Mouse (Mus musculus) kidney, postnatal 36 days (tissue): ENCODE measurements around the gene Slc25a11.

Experiments
- DNase-seq, 2 experiments: peaks; one replicate each; pipeline ENCODE4 v3.0.0; 2021 to 2022; ENCODE audit warnings: mixed read lengths in 2 of 2

Slc25a11 gene

DNA sequence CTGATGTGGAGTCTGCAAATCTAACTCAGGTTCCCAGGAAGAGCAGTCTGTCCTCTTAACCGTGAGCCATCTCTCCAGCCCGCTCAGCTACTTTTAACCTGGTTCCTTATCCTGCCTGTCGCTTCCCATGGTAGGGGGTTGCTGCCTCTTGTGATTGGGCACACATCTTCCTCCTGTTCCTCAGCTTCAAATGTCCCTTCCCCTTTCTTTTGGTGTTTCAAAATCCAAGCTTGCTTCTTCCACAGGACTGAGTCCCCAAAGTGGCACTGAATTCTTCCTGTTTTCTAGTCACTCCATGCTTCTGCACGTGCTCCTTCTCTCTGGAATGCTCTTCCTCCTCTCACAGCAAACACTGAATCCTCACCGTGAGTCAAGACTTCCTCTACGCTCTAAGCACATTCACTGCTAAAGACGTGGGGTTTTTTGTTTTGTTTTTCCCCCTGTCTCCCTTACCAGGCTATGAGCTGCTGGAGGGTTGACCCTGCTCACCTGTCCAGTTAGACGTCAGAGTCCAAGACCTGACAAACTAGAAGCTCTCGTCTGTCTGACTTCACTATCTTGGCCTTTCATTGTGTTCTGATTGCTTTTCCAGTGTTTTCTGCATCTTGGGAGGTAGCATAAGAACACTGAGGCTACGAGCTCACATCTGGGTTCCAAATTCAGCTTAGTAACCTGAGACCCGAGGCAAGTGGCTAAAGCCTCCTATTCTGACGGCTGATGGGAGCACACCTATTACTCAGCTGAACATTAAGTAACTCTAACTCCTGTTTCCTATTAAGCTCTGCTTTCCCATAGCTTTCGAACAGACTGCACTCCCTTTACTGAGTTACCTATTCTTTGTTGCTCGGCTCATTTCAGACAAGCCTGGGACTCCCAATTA is 20.2 kb upstream of the Slc25a11 start:
- no peak for DNase-seq

DNA sequence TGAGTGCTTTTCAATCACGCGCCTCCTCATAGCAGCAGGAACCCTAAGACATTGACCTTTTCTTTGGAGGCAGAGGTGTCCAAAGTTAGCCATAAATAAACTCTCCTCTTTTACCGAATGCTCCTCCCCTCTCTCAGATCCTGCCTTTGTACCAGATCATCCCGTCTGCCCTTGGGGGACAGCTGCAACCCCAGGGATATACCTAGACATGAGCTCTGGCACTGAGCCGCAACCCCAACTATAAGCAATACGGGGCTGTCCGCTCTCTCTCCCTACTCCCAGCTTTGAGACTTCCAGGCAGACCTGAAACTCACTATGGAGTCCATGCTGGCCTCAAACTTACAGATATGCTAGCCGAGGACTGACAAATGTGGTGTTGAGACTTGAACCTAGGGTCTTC is 19.4 kb upstream of the Slc25a11 start:
- DNase-seq, result no peak

DNA sequence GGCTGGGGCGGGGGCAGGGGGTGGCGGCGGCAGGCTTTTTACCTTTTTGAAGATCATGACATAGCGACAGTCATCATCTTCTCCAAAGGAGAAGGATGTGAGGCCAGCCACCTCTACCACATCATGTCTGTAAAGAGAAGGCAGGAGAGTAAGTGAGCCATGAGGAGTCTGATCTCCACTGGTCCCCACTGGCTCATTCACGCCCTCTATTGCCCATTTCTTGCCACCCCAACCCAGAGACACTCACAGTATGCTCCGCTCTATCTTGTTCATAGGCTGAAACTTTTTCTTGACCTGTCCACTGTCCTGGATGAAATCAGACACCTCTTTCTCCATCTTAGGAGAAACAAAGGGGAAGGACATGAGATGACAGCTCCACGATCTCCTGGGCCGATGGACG is 17.5 kb upstream of the Slc25a11 start:
- DNase-seq, result no peak

DNA sequence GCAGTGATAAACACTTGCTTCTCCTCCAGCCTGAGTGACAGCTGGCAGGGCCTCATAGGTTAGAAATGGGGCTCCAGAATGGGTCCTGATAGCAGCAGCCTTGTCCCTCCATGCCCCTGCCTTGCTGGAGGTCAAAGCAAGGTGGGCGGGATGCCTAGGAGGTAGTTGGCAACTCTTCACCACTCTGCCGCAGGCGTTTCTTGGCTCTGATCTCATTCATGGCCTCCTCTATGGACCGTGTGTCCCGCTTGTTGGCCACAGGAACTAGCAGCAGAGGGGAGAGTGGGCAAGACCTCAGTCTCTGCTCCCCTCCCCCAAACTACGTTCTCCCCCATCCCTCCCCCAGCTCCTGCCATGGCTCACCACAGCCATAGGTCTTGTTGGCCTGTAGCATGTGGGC is 16.7 kb upstream of the Slc25a11 start:
- DNase-seq, result no peak

DNA sequence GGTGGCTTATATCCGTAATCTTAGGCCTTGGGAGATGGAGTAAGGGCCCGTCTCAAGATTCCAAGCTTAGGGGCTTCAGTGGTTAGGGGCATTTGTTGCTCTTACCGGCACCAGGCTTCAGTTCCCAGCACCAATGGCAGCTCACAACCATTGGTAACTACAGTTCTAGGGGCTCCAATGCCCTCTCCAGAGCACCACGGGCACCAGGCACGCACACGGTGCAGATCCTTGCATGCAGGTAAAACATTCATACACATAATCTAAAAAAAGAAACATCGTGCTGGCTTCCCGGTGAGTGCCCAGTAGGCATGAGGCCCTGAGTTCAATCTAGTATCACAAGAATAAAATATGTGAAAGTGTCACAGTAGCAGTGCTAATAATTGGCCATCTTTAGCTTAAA is 15.8 kb upstream of the Slc25a11 start:
- DNase-seq, result no peak

DNA sequence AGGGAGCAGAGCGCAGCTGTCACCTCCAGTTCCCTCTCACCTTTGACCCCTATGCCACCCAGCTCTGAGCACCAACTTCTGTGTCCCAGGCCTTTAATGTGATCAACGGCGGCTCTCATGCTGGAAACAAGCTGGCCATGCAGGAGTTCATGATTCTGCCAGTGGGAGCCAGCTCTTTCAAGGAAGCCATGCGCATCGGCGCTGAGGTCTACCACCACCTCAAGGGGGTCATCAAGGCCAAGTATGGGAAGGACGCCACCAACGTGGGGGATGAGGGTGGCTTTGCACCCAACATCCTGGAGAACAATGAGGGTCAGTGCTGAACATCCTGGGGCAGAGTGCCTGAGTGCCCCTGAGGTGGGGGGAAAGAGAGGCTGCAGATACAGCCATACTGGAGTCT is 13.3 kb upstream of the Slc25a11 start:
- no peak for DNase-seq

DNA sequence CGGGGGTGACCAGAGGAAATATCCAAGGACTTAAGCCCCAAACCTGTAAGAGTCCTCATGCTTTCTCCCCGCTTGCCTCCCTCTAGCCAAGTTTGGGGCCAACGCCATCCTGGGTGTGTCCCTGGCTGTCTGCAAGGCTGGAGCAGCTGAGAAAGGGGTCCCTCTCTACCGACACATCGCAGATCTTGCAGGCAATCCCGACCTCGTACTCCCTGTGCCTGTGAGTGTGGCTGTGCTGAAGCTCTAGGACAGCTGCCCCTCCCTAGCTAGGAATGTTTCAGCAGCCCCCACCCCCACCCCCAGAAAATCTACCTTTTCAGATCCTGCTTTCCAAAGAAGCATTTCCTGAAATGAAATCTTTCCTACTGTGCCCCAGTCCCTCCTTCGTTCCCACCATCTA is 11.7 kb upstream of the Slc25a11 start:
- no peak for DNase-seq

DNA sequence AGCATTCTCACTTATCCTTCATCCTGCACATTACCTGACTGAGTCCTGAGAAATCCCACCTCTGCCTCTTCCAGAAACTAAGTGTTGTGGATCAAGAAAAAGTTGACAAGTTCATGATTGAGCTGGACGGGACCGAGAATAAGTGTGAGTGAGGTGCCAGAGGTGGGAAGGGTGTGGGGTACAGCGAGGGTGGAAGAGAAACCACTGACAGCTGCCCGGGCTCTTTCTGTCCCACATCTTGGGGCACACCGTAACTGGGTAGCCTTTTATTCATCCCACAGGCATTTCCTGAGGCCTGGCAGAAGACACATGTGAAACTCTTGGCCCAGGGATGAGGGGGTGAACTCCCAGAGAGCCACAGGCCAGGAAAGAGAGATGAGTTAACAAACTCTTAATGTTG is 11.2 kb upstream of the Slc25a11 start:
- DNase-seq, result no peak

DNA sequence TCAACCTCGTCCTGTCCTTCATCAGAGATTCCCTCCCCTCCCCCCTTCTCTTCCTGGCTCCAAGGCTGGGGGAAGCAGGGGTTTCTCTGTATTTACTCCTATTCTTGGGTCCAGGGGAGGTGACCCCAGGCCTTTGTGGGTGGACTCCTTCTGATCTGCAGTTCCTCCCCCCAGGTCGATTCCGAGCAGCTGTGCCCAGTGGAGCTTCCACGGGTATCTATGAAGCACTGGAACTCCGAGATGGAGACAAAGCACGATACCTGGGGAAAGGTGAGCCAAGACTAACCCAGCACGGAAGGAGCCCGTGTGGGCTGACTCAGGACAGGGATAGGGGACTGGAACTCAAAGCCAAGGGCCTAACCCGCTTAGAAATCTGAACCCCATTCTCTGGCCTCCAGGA is 10.7 kb upstream of the Slc25a11 start:
- no peak for DNase-seq

DNA sequence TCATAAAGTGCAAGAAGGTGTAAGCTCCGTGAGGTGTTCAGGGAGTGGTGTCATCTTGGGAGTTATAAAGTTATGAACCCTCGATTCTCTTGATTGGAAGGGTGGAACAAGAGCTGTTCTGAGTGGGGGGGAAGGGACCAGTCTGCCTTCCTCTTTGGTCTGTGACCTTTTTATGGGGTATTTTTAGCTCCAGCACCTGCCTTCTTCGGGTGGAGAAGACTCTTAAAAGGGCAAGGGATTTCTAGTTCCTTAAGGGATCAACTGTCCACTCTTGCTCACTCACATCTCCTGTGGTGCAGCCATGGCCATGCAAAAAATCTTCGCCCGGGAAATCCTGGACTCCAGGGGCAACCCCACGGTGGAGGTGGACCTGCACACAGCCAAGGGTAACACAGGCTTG is 10.3 kb upstream of the Slc25a11 start:
- DNase-seq, result no peak

DNA sequence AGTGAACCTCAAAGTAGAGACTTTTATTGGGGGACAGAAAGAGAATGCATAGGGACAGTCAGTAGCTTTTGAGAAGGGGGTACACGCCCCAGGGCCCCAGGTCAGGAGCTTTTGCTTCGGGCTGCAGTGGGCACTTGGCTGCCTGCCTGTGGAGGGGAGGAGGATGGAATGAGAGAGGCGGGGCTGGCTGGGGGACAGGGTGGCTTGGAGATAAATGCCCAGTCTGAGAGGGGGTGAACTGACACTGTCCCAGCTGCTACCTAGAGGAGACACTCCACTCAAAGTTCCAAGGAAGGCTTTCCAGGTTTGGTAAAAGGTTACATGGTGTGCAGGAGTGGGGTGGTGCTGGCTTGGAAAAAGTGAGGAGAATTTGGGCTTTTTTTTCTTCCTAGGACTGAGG is 9.7 kb upstream of the Slc25a11 start, which contains the start of gene Eno3:
TSS of gene Eno3 (plus strand) at position 239 of the 400 bp plus-strand sequence.
- DNase-seq, result no peak

DNA sequence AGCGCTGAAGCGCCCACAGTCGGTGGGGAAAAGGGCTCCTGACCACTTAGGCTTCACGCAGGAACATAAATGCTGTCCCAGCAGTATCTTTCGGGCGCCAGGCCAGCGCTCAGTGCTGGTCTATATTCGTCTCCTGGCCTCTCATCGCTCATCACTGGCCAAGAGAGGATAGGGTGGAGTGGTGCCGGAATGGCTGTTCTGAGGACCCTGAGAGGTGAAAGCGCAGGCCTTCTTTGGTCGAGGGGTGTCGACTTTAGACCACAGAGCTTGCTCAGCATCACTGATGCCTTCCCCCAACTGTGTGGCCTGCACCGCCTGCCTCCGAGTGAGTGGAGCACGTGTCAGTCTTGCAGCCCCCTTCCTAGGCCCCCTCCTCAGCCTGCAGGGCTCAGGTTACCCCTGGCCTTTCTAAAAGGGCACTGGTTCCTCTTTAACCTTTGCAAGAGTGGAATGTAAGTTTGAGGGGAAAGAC is 9.2 kb upstream of the Slc25a11 start:
- DNase-seq, result peak; percentile 35 to 69

DNA sequence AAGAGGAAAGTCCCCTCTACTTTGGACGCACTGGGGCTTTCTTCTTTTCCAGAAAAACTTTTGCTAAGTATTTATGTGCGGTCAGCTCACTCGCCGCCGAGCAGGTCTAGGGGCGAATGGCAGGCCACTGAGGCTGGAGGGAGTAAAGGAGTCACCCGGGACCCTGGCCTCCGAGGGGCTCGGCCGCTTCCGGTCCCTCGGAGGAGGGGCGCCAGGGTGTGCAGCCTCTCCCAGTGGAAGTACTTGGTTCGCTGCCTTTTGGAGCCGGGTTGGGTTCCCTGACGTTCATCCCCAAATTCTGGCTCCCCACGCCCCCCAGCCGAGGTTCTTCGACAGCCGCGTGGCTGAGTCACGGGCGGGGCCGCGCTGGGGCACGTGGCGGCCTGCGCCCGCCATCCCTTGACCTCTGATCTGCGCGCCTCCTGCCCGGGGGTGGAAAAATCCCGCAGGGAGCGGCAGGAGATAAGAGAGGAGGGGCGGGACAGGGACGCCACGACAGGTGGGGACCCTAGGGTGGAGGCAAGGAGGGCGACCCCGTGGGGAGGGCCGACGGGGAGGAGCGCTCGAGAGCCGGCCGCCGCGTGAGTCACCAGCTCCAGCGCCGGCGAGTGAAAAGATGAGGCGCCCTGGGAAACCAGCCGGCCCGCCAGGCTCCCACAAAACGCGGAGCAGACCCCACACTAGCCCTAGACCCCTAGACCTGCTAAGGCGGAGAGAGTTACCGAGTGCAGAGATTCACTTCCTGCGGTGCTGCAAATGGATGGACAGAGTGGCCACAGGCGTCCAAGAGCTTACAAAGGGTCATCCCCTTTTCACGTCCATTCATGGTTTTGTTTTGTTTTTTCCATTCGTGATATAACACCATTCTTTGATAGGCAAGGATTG is 8.5 kb upstream of the Slc25a11 start:
- peak; percentile 26 to 70 for DNase-seq

DNA sequence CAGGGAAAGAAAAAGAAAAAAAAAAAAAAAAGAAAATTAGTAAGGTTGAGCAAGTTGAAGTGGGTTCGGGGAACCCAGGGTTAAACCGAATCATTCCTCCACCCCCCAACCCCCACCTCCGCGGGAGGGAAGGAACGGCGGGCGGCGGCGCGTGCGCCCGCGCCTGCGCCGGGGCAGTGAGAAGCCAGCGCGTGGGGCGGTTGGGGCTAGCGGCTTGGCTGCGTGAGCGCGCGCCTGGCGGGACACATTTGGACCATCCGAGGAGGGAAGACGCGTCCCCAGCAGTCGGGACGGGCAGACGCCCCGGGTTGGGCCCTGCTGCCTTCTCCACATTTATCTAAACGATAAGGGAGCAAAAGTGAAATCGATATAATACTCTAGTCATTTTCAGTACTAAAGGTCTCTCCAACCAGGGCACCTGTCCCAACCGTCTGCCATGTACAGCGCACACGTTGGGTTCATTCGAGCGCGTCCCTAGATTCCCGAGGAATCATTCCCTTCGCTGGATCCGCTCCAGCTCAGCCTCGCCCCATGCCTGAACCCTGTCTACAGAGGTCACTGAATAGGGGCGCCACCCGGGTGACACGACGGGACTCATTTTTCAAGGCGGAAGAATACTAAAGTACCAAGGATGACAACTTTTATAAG is 7.8 kb upstream of the Slc25a11 start:
- peak; percentile 81 to 91 for DNase-seq

DNA sequence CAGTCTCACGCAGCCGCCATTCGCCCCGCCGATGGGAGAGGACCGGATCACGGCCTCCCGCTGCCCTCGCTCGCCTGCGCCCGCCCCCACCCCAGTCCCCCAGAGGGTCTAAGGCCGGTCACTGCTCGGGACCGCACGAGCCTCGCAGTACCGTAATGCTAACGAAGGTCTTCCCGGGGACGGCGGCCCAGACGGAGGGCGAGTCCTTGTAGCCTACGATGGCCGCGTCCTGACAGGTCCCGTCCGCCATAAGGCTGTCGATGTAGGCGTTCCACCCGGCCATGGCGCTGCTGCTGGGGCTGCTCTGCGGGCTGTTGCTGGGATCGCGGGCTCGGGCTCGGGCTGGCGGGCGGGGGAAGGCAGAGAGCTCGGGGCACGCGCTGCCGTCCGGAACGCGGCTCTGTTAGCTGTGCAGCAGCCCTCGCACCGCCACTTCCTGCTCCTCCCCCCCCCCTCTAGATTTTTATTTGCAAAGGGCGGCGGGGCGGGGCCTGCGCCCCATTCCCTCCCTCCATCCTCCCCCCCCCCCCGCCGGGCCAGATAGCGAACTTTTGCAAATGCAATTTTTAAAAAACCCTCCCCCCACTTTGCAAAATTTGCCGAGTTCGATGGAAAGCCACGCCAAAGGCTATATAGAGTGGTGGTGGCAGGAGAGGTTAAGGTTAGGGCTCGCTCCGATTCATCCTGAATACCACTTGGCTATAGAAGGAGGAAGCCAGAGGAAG is 7.1 kb upstream of the Slc25a11 start, which contains the start of gene Pfn1:
TSS of gene Pfn1 (minus strand) at position 447 of the 725 bp plus-strand sequence.
- DNase-seq, result peak; percentile 79 to 89

DNA sequence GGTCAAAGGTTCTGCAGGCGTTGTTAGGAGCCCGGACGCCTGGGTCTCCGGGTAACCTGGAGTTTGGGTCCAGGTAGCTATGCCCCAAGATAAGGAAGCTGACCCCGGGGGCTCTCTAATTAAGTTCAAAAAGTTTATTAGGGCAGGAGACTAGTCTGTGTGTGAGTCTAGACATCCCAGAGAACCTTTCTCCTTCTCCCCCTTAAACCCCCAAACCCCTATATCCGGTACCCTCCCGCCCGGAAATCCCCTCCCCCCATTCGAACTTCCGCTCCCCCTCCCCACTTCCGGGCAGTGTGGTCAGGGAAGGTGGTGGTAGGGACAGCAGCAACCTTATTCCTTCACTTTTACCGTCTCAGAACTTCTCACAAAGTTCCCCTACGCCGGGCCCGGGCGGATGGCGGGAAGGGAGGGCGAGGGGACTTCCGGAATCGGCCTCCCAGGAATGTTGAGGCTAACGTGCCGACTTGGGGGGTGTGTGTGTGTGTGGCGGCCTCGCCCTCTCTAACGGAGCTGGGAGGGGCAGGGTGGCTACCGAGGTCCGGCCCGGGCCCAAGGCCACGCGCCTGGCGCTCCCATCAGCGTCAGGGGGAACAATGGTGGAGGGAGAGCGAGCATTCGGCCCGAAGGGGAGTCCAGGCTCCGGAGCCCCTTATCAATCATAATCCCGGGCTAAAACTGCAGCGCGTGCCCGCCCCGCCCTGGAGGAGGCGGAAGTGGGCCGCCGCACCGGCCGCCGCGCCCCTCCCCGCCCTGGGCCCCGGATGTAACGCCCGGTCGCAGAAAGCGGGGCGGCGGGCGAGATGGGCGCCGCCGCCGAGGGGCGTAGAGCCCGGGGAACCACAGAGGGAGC is 6.3 kb upstream of the Slc25a11 start:
- peak; percentile 54 to 85 for DNase-seq

DNA sequence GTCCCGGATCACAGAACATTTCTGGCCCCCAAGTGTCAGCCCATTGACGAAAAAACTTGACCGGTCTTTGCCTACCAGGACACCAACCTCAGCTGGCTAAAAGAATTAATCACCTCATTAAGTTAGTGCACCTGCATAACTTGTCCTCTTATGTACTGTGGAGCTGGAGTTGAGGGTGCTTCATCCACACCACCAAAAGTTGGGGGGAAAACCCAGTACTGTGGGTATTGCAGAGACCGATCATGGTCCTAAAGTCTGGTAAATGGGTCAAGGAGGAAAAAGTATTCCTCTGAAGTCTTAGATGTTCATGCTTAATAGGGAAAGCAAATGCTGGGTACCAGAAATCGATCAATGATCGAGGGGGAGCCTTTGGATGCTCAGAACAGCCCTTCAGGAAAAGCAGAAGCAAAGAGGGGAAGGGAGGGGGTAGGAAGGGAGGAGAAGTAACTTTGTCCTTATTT is 5.6 kb upstream of the Slc25a11 start:
- no peak for DNase-seq

DNA sequence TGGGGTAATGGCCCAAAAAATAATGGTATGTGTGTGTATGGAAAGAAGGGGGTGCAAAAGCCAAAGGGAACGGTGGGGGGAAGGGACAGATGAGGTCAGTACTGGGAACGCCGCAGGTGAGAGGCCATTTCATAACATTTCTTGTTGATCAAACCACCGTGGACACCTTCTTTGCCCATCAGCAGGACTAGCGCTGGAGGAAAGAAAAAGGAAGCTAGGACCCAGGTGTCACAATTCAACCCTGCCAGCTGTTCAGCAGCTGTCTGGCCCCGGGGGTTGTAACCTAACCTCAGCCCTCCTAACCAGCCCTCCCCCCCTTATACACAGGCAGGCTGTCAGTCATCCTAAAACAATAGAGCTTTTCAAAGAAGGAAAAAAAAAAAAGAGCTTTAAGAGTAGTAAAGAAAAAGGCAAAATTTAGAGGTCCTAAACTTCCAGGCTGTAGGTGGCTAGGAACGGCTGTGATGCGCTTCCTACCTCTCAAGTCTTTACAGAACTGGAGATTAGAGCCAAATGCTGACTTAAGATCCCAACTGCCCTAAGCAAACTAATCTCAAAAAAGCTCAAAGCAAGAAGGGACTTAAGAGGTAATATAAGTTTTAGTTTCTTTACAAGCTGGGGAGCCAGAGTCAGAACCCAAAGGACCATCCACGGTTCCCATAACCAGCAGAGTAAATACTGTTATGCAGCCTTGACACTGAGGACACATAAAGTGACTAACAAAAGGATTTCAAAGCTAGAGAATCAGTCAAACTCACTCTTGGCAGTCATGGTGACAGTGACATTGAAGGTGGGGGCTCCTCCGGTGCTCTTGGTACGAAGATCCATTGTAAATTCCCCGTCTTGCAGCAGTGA is 5.0 kb upstream of the Slc25a11 start:
- DNase-seq, result peak in 1 of 2 experiments; percentile 21

DNA sequence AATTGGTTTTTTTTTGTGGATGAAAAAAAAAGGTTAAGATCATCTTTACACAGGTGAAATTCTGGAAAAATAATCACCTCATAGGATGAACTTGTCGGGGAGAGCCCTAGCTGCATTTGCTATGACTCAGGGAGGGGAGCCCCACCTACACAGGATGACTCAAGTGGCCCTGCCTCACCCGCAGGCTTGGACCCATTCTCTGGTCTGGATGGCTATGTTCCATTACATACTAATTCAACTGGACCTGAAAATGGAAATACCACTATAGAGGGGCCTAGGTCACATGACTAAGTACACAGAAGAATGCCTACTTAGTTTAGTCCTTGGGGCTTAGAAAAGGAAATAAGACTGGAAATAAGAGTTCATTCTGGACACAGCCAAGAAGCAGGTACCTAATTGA is 4.1 kb upstream of the Slc25a11 start:
- DNase-seq, result no peak
